ENCODE assay signal across 8 mouse cellular contexts in genomic region chr5:92503856-92504618, GRCm38 (mm10). TPM values are rescaled to one million over a fixed set of nuclear protein-coding genes. Genes with fewer than 3 reads are reported as not detected.
A peak's percentile ranks its signal among the peaks of the same experiment; 100 is the strongest.
DNase-seq lines count a peak whose midpoint lies in the region; ATAC-seq and TF ChIP-seq lines count a peak whose summit lies in the region.

No protein-coding gene starts in this region.

- peaks cover 35% of the 10 kb centered on the region for H3K4me1 ChIP-seq in liver, adult 2 months (ENCODE audit: control insufficient read depth, insufficient read depth, low read length)
- peaks cover 18% of the 10 kb centered on the region for H3K4me1 ChIP-seq in brown adipose tissue, adult 24 weeks (ENCODE audit: control insufficient read depth, insufficient read depth, insufficient read length, low read length)
- peaks cover 30% of the 10 kb centered on the region for H3K4me1 ChIP-seq in intestine, embryonic 14.5 days (replicated peaks; ENCODE audit: control insufficient read depth, insufficient read depth, low read length)

- no peaks in the 10 kb centered on the region for H3K27me3 ChIP-seq in liver, adult 2 months (ENCODE audit: control insufficient read depth, insufficient read depth, low read length)
- no peaks in the 10 kb centered on the region for H3K27me3 ChIP-seq in intestine, embryonic 14.5 days (replicated peaks; ENCODE audit: control insufficient read depth, insufficient read depth, low read length)
- no peaks in the 10 kb centered on the region for H3K27me3 ChIP-seq in myocyte (ENCODE audit: control insufficient read depth, insufficient read depth, insufficient read length)

- H3K36me3 ChIP-seq in liver, adult 2 months (ENCODE audit: control insufficient read depth, insufficient read depth, low read length), result peaks cover 4% of the 10 kb centered on the region
- H3K36me3 ChIP-seq in intestine, embryonic 14.5 days (ENCODE audit: control insufficient read depth, insufficient read depth, low read length), result no peaks in the 10 kb centered on the region
- no peaks in the 10 kb centered on the region for H3K36me3 ChIP-seq in myocyte (ENCODE audit: control insufficient read depth, insufficient read depth)

- no peak for TF ChIP-seq POLR2A in liver, adult 2 months (IDR thresholded peaks at IDR 0.05; ENCODE audit: extremely low read depth, insufficient read depth, low read length)
- TF ChIP-seq POLR2A in myocyte (IDR thresholded peaks at IDR 0.05; ENCODE audit: insufficient read length, low read depth), result no peak

- WGBS in liver, adult 2 months, result 27% methylated on average over 7 of the region's 7 CpGs
- WGBS in intestine, embryonic 14.5 days, result 38% methylated on average over 7 of the region's 7 CpGs

- H3K4me3 ChIP-seq in liver, adult 2 months (ENCODE audit: insufficient read depth, low read depth, low read length), result peak overlapping the region; percentile 90
- H3K4me3 ChIP-seq in brown adipose tissue, adult 24 weeks (ENCODE audit: insufficient read depth, low read depth, low read length), result peak overlapping the region; percentile 94
- H3K4me3 ChIP-seq in intestine, embryonic 14.5 days (ENCODE audit: low read depth, low read length), result peak overlapping the region; percentile 95
- H3K4me3 ChIP-seq in myocyte, result peak overlapping the region; percentile 76

- H3K9me3 ChIP-seq in intestine, embryonic 14.5 days (ENCODE audit: control insufficient read depth, low read length), result no peaks in the 10 kb centered on the region

- peak overlapping the region; percentile 93 for H3K27ac ChIP-seq in liver, adult 2 months (replicated peaks; ENCODE audit: insufficient read depth, low read depth, low read length)
- H3K27ac ChIP-seq in brown adipose tissue, adult 24 weeks (replicated peaks; ENCODE audit: low read depth, low read length), result peak overlapping the region; percentile 96
- peak overlapping the region; percentile 97; the same call in 1 of the 2 replicates for H3K27ac ChIP-seq in intestine, embryonic 14.5 days (ENCODE audit: low read depth)

- H3K4me2 ChIP-seq in intestine, embryonic 14.5 days (ENCODE audit: low read length), result peak overlapping the region; percentile 67
- H3K4me2 ChIP-seq in myocyte (ENCODE audit: low read depth), result peak overlapping the region; percentile 93

- H3ac ChIP-seq in myocyte (ENCODE audit: control insufficient read depth, insufficient read length), result peak overlapping the region; percentile 100

- no peak for DNase-seq in liver, adult 2 months (ENCODE audit: extremely low read depth, low read depth, low spot score)
- no peak for DNase-seq in liver
- no peak for DNase-seq in intestine, embryonic 14.5 days (ENCODE audit: low spot score)
- no peak for DNase-seq in cerebellum, postnatal 10 days
- no peak for DNase-seq in cerebellum, adult 9-10 months
- no peak for DNase-seq in urinary bladder, postnatal 14 days (ENCODE audit: low spot score)

- H3K9ac ChIP-seq in liver, adult 2 months (ENCODE audit: low read depth, low read length), result peak overlapping the region; percentile 94
- peak overlapping the region; percentile 89 for H3K9ac ChIP-seq in intestine, embryonic 14.5 days (ENCODE audit: low read length)

- no peak for ATAC-seq in intestine, embryonic 14.5 days (replicated peaks; ENCODE audit: low FRiP score, low TSS enrichment, low read depth)

- no peak for TF ChIP-seq CTCF in liver, adult 2 months (IDR thresholded peaks at IDR 0.05; ENCODE audit: low read depth, low read length)

- H3K79me2 ChIP-seq in liver, adult 2 months (ENCODE audit: control insufficient read depth, insufficient read depth, low read length), result peaks cover 45% of the 10 kb centered on the region
- peaks cover 46% of the 10 kb centered on the region for H3K79me2 ChIP-seq in myocyte (ENCODE audit: control insufficient read depth, insufficient read depth)

TF ChIP-seq in myocyte, 11 proteins besides CTCF, POLR2A, EP300 and RAD21:
- TF ChIP-seq SRF (IDR thresholded peaks at IDR 0.05; ENCODE audit: control insufficient read depth, insufficient read length, low read depth) (no peak), POLR2AphosphoS2 (IDR thresholded peaks at IDR 0.05; ENCODE audit: insufficient read length, low read depth) (no peak), MAX (IDR thresholded peaks at IDR 0.05; ENCODE audit: low read depth) (no peak), MYOD1 (IDR thresholded peaks at IDR 0.05; ENCODE audit: control insufficient read depth in 1 of 3, insufficient read length in 2 of 3, low read depth in 2 of 3) (no peak), REST (IDR thresholded peaks at IDR 0.05; ENCODE audit: insufficient read depth, insufficient read length) (no peak), USF1 (IDR thresholded peaks at IDR 0.05; ENCODE audit: low read depth) (no peak), CEBPB (IDR thresholded peaks at IDR 0.05; ENCODE audit: insufficient read depth, poor library complexity, severe bottlenecking) (no peak), TCF12 (IDR thresholded peaks at IDR 0.05; ENCODE audit: insufficient read depth, poor library complexity, severe bottlenecking) (no peak), E2F4 (IDR thresholded peaks at IDR 0.05; ENCODE audit: insufficient read depth) (no peak), TCF3 (IDR thresholded peaks at IDR 0.05; ENCODE audit: insufficient read length, low read depth) (no peak), MYOG (IDR thresholded peaks at IDR 0.05; ENCODE audit: control insufficient read depth in 1 of 3, insufficient read depth in 1 of 3, insufficient read length in 2 of 3, low read depth in 2 of 3) (no peak)

RNA-seq across cellular contexts. Expression of gene Scarb2, which starts 2.6 kb away (rescaled TPM):
- total RNA-seq in liver, adult 2 months (2014; rRNA removed), result 112 and 122 TPM in 2 replicates
- 28.5 and 32.4 TPM in 2 replicates for polyA plus RNA-seq in liver, adult 2 months (2012; rRNA removed)
- 50.9 and 52.2 TPM in 2 replicates for polyA plus RNA-seq in brown adipose tissue, adult 24 weeks (2012; ENCODE audit: insufficient read depth, insufficient read length, missing spikeins)
- 11.1 and 11.8 TPM in 2 replicates for polyA plus RNA-seq in intestine, embryonic 14.5 days (2014; fragmentation: Nextera tagmentation; extraction: Ambion mirVana)
- polyA plus RNA-seq in myocyte (2012; fragmentation: generic; extraction: Trizol), result 46.6 TPM

RNA-seq across cellular contexts. Expression of gene Fam47e, which starts 50.8 kb away (rescaled TPM):
- total RNA-seq in liver, adult 2 months (2014; rRNA removed), result 30.3 and 36.6 TPM in 2 replicates
- polyA plus RNA-seq in liver, adult 2 months (2012; rRNA removed), result 9.5 and 9.8 TPM in 2 replicates
- polyA plus RNA-seq in brown adipose tissue, adult 24 weeks (2012; ENCODE audit: insufficient read depth, insufficient read length, missing spikeins), result not detected in 2 replicates
- not detected in 2 replicates for polyA plus RNA-seq in intestine, embryonic 14.5 days (2014; fragmentation: Nextera tagmentation; extraction: Ambion mirVana)
- polyA plus RNA-seq in myocyte (2012; fragmentation: generic; extraction: Trizol), result not detected

Comparison
In these comparisons a context has a peak if more than half of its experiments do, and no peak if none do; other contexts are left out.
1. RNA of gene Fam47e, which starts 50.8 kb away (polyA plus RNA-seq): 9.5 to 9.8 TPM in liver, adult 2 months; not detected in brown adipose tissue, adult 24 weeks, not detected in intestine, embryonic 14.5 days and not detected in myocyte (single experiment); every median in the first group is over 10 times any median in the second.
2. Peak in every context shown above with its lines, with median percentiles within 50 percentile points of each other: H3K27ac ChIP-seq and H3K4me3 ChIP-seq.